In genomic region chr12:99864613-99865012, GRCm38 (mm10) we compare ENCODE assay signal across 19 mouse cellular contexts. TPM values are rescaled to one million over a fixed set of nuclear protein-coding genes. Genes with fewer than 3 reads are reported as not detected.
A peak's percentile ranks its signal among the peaks of the same experiment; 100 is the strongest.
DNase-seq lines count a peak whose midpoint lies in the region; ATAC-seq and TF ChIP-seq lines count a peak whose summit lies in the region.
"Had no signal": no experiment of that assay in that cellular context is flagged by ENCODE, and none has a peak within 500 bp of the region (broad histone marks: within the 10 kb centered on the region; RNA-seq: fewer than 3 reads in every experiment).

No protein-coding gene starts in this region.

- H3K27me3 ChIP-seq in intestine, embryonic 15.5 days (replicated peaks): no peaks in the 10 kb centered on the region
- no peaks in the 10 kb centered on the region for H3K27me3 ChIP-seq in intestine, postnatal 0 days (replicated peaks; ENCODE audit: control insufficient read depth, insufficient read depth, low read length)
- H3K27me3 ChIP-seq in lung, embryonic 14.5 days (ENCODE audit: insufficient read depth, low read length): no peaks in the 10 kb centered on the region
- no peaks in the 10 kb centered on the region for H3K27me3 ChIP-seq in lung, postnatal 0 days (replicated peaks; ENCODE audit: insufficient read depth, low read length)
- H3K27me3 ChIP-seq: CH12.LX, Patski had no signal

- no peaks in the 10 kb centered on the region for H3K9me3 ChIP-seq in intestine, embryonic 15.5 days
- no peaks in the 10 kb centered on the region for H3K9me3 ChIP-seq in intestine, postnatal 0 days (ENCODE audit: control insufficient read depth)
- H3K9me3 ChIP-seq in lung, embryonic 14.5 days (ENCODE audit: low read depth, low read length): no peaks in the 10 kb centered on the region
- H3K9me3 ChIP-seq in lung, postnatal 0 days (ENCODE audit: low read length): no peaks in the 10 kb centered on the region
- H3K9me3 ChIP-seq: G1E had no signal

- TF ChIP-seq CTCF in intestine, postnatal 0 days (IDR thresholded peaks at IDR 0.05; ENCODE audit: low read depth): no peak
- no peak for TF ChIP-seq CTCF in lung, embryonic 14.5 days (IDR thresholded peaks at IDR 0.05; ENCODE audit: low read depth)
- no peak for TF ChIP-seq CTCF in lung, postnatal 0 days (IDR thresholded peaks at IDR 0.05)

- H3K36me3 ChIP-seq in intestine, embryonic 15.5 days: no peaks in the 10 kb centered on the region
- no peaks in the 10 kb centered on the region for H3K36me3 ChIP-seq in intestine, postnatal 0 days (ENCODE audit: control insufficient read depth, insufficient read depth)
- H3K36me3 ChIP-seq in lung, embryonic 14.5 days (ENCODE audit: insufficient read depth): no peaks in the 10 kb centered on the region
- no peaks in the 10 kb centered on the region for H3K36me3 ChIP-seq in lung, postnatal 0 days (ENCODE audit: insufficient read depth, low read length)
- H3K36me3 ChIP-seq: G1E had no signal

- no peak overlapping the region for H3K9ac ChIP-seq in intestine, embryonic 15.5 days
- H3K9ac ChIP-seq in intestine, postnatal 0 days (ENCODE audit: low read depth, low read length): no peak overlapping the region
- no peak overlapping the region for H3K9ac ChIP-seq in lung, embryonic 14.5 days
- no peak overlapping the region for H3K9ac ChIP-seq in lung, postnatal 0 days (replicated peaks; ENCODE audit: low read depth)

- TF ChIP-seq EP300 in lung, postnatal 0 days (IDR thresholded peaks at IDR 0.05): no peak

- H3K4me3 ChIP-seq in intestine, embryonic 15.5 days (replicated peaks): no peak overlapping the region
- no peak overlapping the region for H3K4me3 ChIP-seq in intestine, postnatal 0 days (ENCODE audit: low read depth, low read length)
- H3K4me3 ChIP-seq in lung, embryonic 14.5 days (ENCODE audit: low read depth, low read length): no peak overlapping the region
- H3K4me3 ChIP-seq in lung, postnatal 0 days (ENCODE audit: low read depth, low read length): no peak overlapping the region

- DNase-seq in lung, embryonic 14.5 days: peak; percentile 21
- DNase-seq in lung, postnatal 0 days (ENCODE audit: low spot score): no peak
- DNase-seq: adrenal gland, adult 2 months; adrenal gland, adult 8-10 months; adrenal gland, postnatal 10 days; adrenal gland, postnatal 14 days; adrenal gland, postnatal 25 days; adrenal gland, postnatal 36 days; B cell, adult 2 months; cerebellum, adult 11 months; cerebellum, adult 11-12 months; cerebellum, adult 18-20 months had no signal

- H3K4me1 ChIP-seq in intestine, embryonic 15.5 days (replicated peaks): no peaks in the 10 kb centered on the region
- H3K4me1 ChIP-seq in intestine, postnatal 0 days (replicated peaks; ENCODE audit: control insufficient read depth, insufficient read depth, low read length): no peaks in the 10 kb centered on the region
- no peaks in the 10 kb centered on the region for H3K4me1 ChIP-seq in lung, embryonic 14.5 days (ENCODE audit: insufficient read depth)
- H3K4me1 ChIP-seq in lung, postnatal 0 days (ENCODE audit: insufficient read depth, low read depth, low read length): no peaks in the 10 kb centered on the region

- no peak overlapping the region for H3K27ac ChIP-seq in intestine, embryonic 15.5 days
- H3K27ac ChIP-seq in intestine, postnatal 0 days (ENCODE audit: low read depth, low read length): no peak overlapping the region
- no peak overlapping the region for H3K27ac ChIP-seq in lung, embryonic 14.5 days (ENCODE audit: low read depth)
- no peak overlapping the region for H3K27ac ChIP-seq in lung, postnatal 0 days (ENCODE audit: low read length)

- H3K4me2 ChIP-seq in intestine, embryonic 15.5 days (replicated peaks): no peak overlapping the region
- H3K4me2 ChIP-seq in intestine, postnatal 0 days (replicated peaks; ENCODE audit: low read depth): no peak overlapping the region
- no peak overlapping the region for H3K4me2 ChIP-seq in lung, embryonic 14.5 days
- no peak overlapping the region for H3K4me2 ChIP-seq in lung, postnatal 0 days (replicated peaks; ENCODE audit: low read depth, low read length)

- peak; percentile 51; the same call in 1 of the 2 replicates for ATAC-seq in intestine, embryonic 15.5 days
- ATAC-seq in intestine, postnatal 0 days: no peak
- ATAC-seq in lung, embryonic 14.5 days (ENCODE audit: insufficient read depth): peak; percentile 74; the same call in 1 of the 2 replicates
- no peak for ATAC-seq in lung, postnatal 0 days
- ATAC-seq: activated CD4-positive, CD25-positive, alpha-beta regulatory T cell, adult 4 months; CD4-positive, CD25-positive, alpha-beta regulatory T cell, adult 4 months; Patski had no signal

RNA-seq across cellular contexts. Expression of gene Efcab11, which starts 19.6 kb away (rescaled TPM):
- polyA plus RNA-seq in intestine, embryonic 15.5 days (2015; fragmentation: Nextera tagmentation; extraction: Ambion mirVana): 10.1 and 10.2 TPM in 2 replicates
- 3.2 and 3.3 TPM in 2 replicates for polyA plus RNA-seq in intestine, postnatal 0 days (2015; fragmentation: Nextera tagmentation; extraction: Ambion mirVana)
- 22.1 and 22.8 TPM in 2 replicates for polyA plus RNA-seq in lung, embryonic 14.5 days (2014; fragmentation: Nextera tagmentation; extraction: Ambion mirVana)
- polyA plus RNA-seq in lung, postnatal 0 days (2015; fragmentation: Nextera tagmentation; extraction: Ambion mirVana): 2.2 and 2.7 TPM in 2 replicates

RNA-seq across cellular contexts. Expression of gene Tdp1, which starts 19.7 kb away (rescaled TPM):
- 45.1 and 47.9 TPM in 2 replicates for polyA plus RNA-seq in intestine, embryonic 15.5 days (2015; fragmentation: Nextera tagmentation; extraction: Ambion mirVana)
- 9.1 and 9.6 TPM in 2 replicates for polyA plus RNA-seq in intestine, postnatal 0 days (2015; fragmentation: Nextera tagmentation; extraction: Ambion mirVana)
- polyA plus RNA-seq in lung, embryonic 14.5 days (2014; fragmentation: Nextera tagmentation; extraction: Ambion mirVana): 74.8 and 82.9 TPM in 2 replicates
- polyA plus RNA-seq in lung, postnatal 0 days (2015; fragmentation: Nextera tagmentation; extraction: Ambion mirVana): 14.2 and 17.2 TPM in 2 replicates

Comparison
In these comparisons a context has a peak if more than half of its experiments do, and no peak if none do; other contexts are left out.
1. ATAC-seq: peak in intestine, embryonic 15.5 days (single experiment) and lung, embryonic 14.5 days (single experiment); none in intestine, postnatal 0 days (single experiment) and lung, postnatal 0 days (single experiment).